ENCODE assay signal across 8 mouse cellular contexts in genomic region chr9:107553541-107554318, GRCm38 (mm10). TPM values are rescaled to one million over a fixed set of nuclear protein-coding genes. Genes with fewer than 3 reads are reported as not detected.
DNase-seq lines count a peak whose midpoint lies in the region; ATAC-seq and TF ChIP-seq lines count a peak whose summit lies in the region.

No protein-coding gene starts in this region.

- peak; percentile 39 for ATAC-seq in embryonic facial prominence, embryonic 14.5 days (ENCODE audit: low read depth)

- no peak for TF ChIP-seq POLR2A in CH12.LX (IDR thresholded peaks at IDR 0.05; ENCODE audit: low read depth, low read length)

- H3K36me3 ChIP-seq in CH12.LX (replicated peaks in 1 of 2; ENCODE audit: control insufficient read depth in 1 of 2, insufficient read depth in 1 of 2, low read length in 1 of 2) (peaks cover 21 to 40% of the 10 kb centered on the region in 2 experiments), macrophage (ENCODE audit: inconsistent target) (peaks cover 20% of the 10 kb centered on the region)
- H3K36me3 ChIP-seq in embryonic facial prominence, embryonic 14.5 days (ENCODE audit: control insufficient read depth, insufficient read depth, low read length): peaks cover 23% of the 10 kb centered on the region

- WGBS in embryonic facial prominence, embryonic 14.5 days: 5% methylated on average over 35 of the region's 37 CpGs
- WGBS in macrophage (ENCODE audit: missing documents): 7% methylated on average over 36 of the region's 37 CpGs

- TF ChIP-seq EP300 in CH12.LX (IDR thresholded peaks at IDR 0.05; ENCODE audit: low read length): no peak

- intact Hi-C loops in gastrocnemius, adult 2 months (cut with DNase I): no loop called here

- no peaks in the 10 kb centered on the region for H3K9me3 ChIP-seq in CH12.LX (replicated peaks; ENCODE audit: low read length)
- no peaks in the 10 kb centered on the region for H3K9me3 ChIP-seq in embryonic facial prominence, embryonic 14.5 days (ENCODE audit: control insufficient read depth, low read length)

- peak overlapping the region; percentile 62 for H3K9ac ChIP-seq in CH12.LX (ENCODE audit: insufficient read depth, low read depth)
- peak overlapping the region; percentile 65 for H3K9ac ChIP-seq in embryonic facial prominence, embryonic 14.5 days (ENCODE audit: low read depth, low read length)

- no peak for DNase-seq in gastrocnemius, adult 2 months
- no peak for DNase-seq in gastrocnemius, postnatal 25 days
- no peak for DNase-seq in CH12.LX (ENCODE audit: extremely low read depth)
- DNase-seq in embryonic facial prominence, embryonic 14.5 days (ENCODE audit: low spot score): no peak
- DNase-seq in induced T-regulatory cell, adult 2 months (ENCODE audit: low read depth): peak; percentile 65
- DNase-seq in thymus, postnatal 0 days (ENCODE audit: low spot score): peak; percentile 44
- no peak for DNase-seq in layer of hippocampus, adult 8-10 months (ENCODE audit: low spot score in 2 of 2)

- H3K4me3 ChIP-seq in gastrocnemius, adult 2 months: peak overlapping the region; percentile 89
- H3K4me3 ChIP-seq in CH12.LX (replicated peaks in 1 of 3; ENCODE audit: low read depth in 2 of 3, low read length in 2 of 3, poor library complexity in 1 of 3) (peak overlapping the region; percentile 68 to 81 (median 69)), macrophage (ENCODE audit: inconsistent target) (peak overlapping the region; percentile 63)
- peak overlapping the region; percentile 83 for H3K4me3 ChIP-seq in embryonic facial prominence, embryonic 14.5 days (ENCODE audit: low read depth, low read length)

- H3K79me2 ChIP-seq in CH12.LX (replicated peaks; ENCODE audit: control insufficient read depth, extremely low read depth, insufficient read depth, poor library complexity, severe bottlenecking): peaks cover 29% of the 10 kb centered on the region
- H3K79me2 ChIP-seq in macrophage (ENCODE audit: inconsistent target): peaks cover 49% of the 10 kb centered on the region

- in situ Hi-C loops in CH12.LX (cut with MboI; ENCODE audit: low pct_ligation_motif_present, low pct_unique_long_range_greater_than_20kb, low sequenced_read_pairs): no loop called here

- no peak for TF ChIP-seq RAD21 in CH12.LX (IDR thresholded peaks at IDR 0.05; ENCODE audit: low read depth, low read length)

- dilution Hi-C loops in CH12.LX (cut with MboI; ENCODE audit: extremely low pct_ligation_motif_present, extremely low pct_unique_long_range_greater_than_20kb, low sequenced_read_pairs): no loop called here

- peaks cover 10 to 30% of the 10 kb centered on the region in 2 experiments for H3K4me1 ChIP-seq in CH12.LX (ENCODE audit: control insufficient read depth in 1 of 2, insufficient read depth in 2 of 2)
- peaks cover 43% of the 10 kb centered on the region for H3K4me1 ChIP-seq in embryonic facial prominence, embryonic 14.5 days (ENCODE audit: control insufficient read depth, insufficient read depth, low read length)

- peak overlapping the region; percentile 77 for H3K4me2 ChIP-seq in CH12.LX (ENCODE audit: insufficient read depth, low read depth, poor library complexity, severe bottlenecking)
- H3K4me2 ChIP-seq in embryonic facial prominence, embryonic 14.5 days (ENCODE audit: low read depth, low read length): peak overlapping the region; percentile 90

- H3K27me3 ChIP-seq in CH12.LX (replicated peaks): no peaks in the 10 kb centered on the region
- no peaks in the 10 kb centered on the region for H3K27me3 ChIP-seq in embryonic facial prominence, embryonic 14.5 days (replicated peaks; ENCODE audit: control insufficient read depth, insufficient read depth, low read length)

- TF ChIP-seq CTCF in gastrocnemius, adult 2 months (IDR thresholded peaks at IDR 0.05): no peak
- no peak for TF ChIP-seq CTCF in CH12.LX (conservative IDR thresholded peaks at IDR 0.05 in 1 of 2, IDR thresholded peaks at IDR 0.05 in 1 of 2; ENCODE audit: low read depth in 2 of 2, low read length in 2 of 2)

- peak overlapping the region; percentile 99 for H3K27ac ChIP-seq in gastrocnemius, adult 2 months
- no peak overlapping the region for H3K27ac ChIP-seq in CH12.LX (ENCODE audit: insufficient read depth, low read depth)
- peak overlapping the region; percentile 66 for H3K27ac ChIP-seq in embryonic facial prominence, embryonic 14.5 days (replicated peaks; ENCODE audit: low read depth, low read length)
- H3K27ac ChIP-seq in macrophage: peak overlapping the region; percentile 62

RNA-seq across cellular contexts. Expression of gene Rassf1, which starts 2.4 kb away (rescaled TPM):
- total RNA-seq in gastrocnemius, adult 2 months (2021): 10 to 100 TPM; 14.0 to 14.3 TPM
- 10 to 100 TPM; 10.8 to 12.5 TPM for total RNA-seq in gastrocnemius, postnatal 25 days (2021)
- total RNA-seq in CH12.LX (2012; rRNA removed): 17.7 and 18.5 TPM in 2 replicates
- 15.3 and 15.9 TPM in 2 replicates for total RNA-seq in CH12.LX (2014; rRNA removed)
- polyA plus RNA-seq in CH12.LX (2012; ENCODE audit: insufficient read length, low read depth): 11.6 and 12.2 TPM in 2 replicates
- polyA plus RNA-seq in embryonic facial prominence, embryonic 14.5 days (2014; fragmentation: Nextera tagmentation; extraction: Ambion mirVana): 66.5 and 66.8 TPM in 2 replicates
- total RNA-seq in macrophage (2018; cell fraction: chromatin; rRNA removed): 100 to 1,000 TPM in 14 of 26 experiments, 10 to 100 TPM in 12; 42.8 to 220 (median 111) TPM
- total RNA-seq in macrophage (2018; cell fraction: cytosol; rRNA removed): 10 to 100 TPM; 14.7 to 38.5 (median 29.1) TPM
- total RNA-seq in macrophage (2018; cell fraction: nucleus; rRNA removed): 100 to 1,000 TPM in 10 of 26 experiments, 10 to 100 TPM in 16; 27.7 to 144 (median 77.6) TPM
- 23.0 to 34.3 TPM (median 33.0 TPM) in 3 replicates for polyA plus RNA-seq in macrophage (2018)
- polyA plus RNA-seq in thymus, postnatal 0 days (2015; fragmentation: Nextera tagmentation; extraction: Ambion mirVana): 52.1 and 56.2 TPM in 2 replicates
- total RNA-seq in layer of hippocampus, adult 8-10 months (2022): 10 to 100 TPM; 17.3 to 22.5 (median 19.0) TPM

RNA-seq across cellular contexts. Expression of gene Zmynd10, which starts 6.6 kb away (rescaled TPM):
- total RNA-seq in gastrocnemius, adult 2 months (2021): under 1 TPM in 1 of 2 experiments, not detected in 1; 0.53 TPM
- total RNA-seq in gastrocnemius, postnatal 25 days (2021): not detected
- total RNA-seq in CH12.LX (2012; rRNA removed) (0.34 TPM in 1 of 2 replicates, not detected in the other), CH12.LX (2014; rRNA removed) (not detected in 2 replicates)
- polyA plus RNA-seq in CH12.LX (2012; ENCODE audit: insufficient read length, low read depth) (0.63 TPM in 1 of 2 replicates, not detected in the other), macrophage (2018) (not detected in 3 replicates)
- 2.8 and 8.2 TPM in 2 replicates for polyA plus RNA-seq in embryonic facial prominence, embryonic 14.5 days (2014; fragmentation: Nextera tagmentation; extraction: Ambion mirVana)
- total RNA-seq in macrophage (2018; cell fraction: chromatin; rRNA removed): not detected
- not detected for total RNA-seq in macrophage (2018; cell fraction: cytosol; rRNA removed)
- not detected for total RNA-seq in macrophage (2018; cell fraction: nucleus; rRNA removed)
- polyA plus RNA-seq in thymus, postnatal 0 days (2015; fragmentation: Nextera tagmentation; extraction: Ambion mirVana): 0.89 and 1.5 TPM in 2 replicates
- total RNA-seq in layer of hippocampus, adult 8-10 months (2022): 1 to 10 TPM; 4.5 to 7.8 (median 6.3) TPM

RNA-seq across cellular contexts. Expression of gene Tusc2, which starts 9.3 kb away (rescaled TPM):
- total RNA-seq in gastrocnemius, adult 2 months (2021): 10 to 100 TPM; 35.6 to 35.7 TPM
- total RNA-seq in gastrocnemius, postnatal 25 days (2021): 10 to 100 TPM; 30.5 to 31.1 TPM
- total RNA-seq in CH12.LX (2012; rRNA removed) (23.0 and 31.5 TPM in 2 replicates), CH12.LX (2014; rRNA removed) (30.8 and 33.3 TPM in 2 replicates)
- polyA plus RNA-seq in CH12.LX (2012; ENCODE audit: insufficient read length, low read depth) (39.1 and 39.2 TPM in 2 replicates), macrophage (2018) (30.9 to 32.2 TPM (median 30.9 TPM) in 3 replicates)
- 43.1 and 45.2 TPM in 2 replicates for polyA plus RNA-seq in embryonic facial prominence, embryonic 14.5 days (2014; fragmentation: Nextera tagmentation; extraction: Ambion mirVana)
- total RNA-seq in macrophage (2018; cell fraction: chromatin; rRNA removed): 10 to 100 TPM in 7 of 26 experiments, 1 to 10 TPM in 19; 2.1 to 14.0 (median 6.9) TPM
- total RNA-seq in macrophage (2018; cell fraction: cytosol; rRNA removed): 10 to 100 TPM; 22.8 to 48.0 (median 37.4) TPM
- 10 to 100 TPM in 20 of 26 experiments, 1 to 10 TPM in 6; 7.4 to 28.0 (median 12.9) TPM for total RNA-seq in macrophage (2018; cell fraction: nucleus; rRNA removed)
- 56.7 and 57.8 TPM in 2 replicates for polyA plus RNA-seq in thymus, postnatal 0 days (2015; fragmentation: Nextera tagmentation; extraction: Ambion mirVana)
- total RNA-seq in layer of hippocampus, adult 8-10 months (2022): 10 to 100 TPM; 73.2 to 83.4 (median 76.0) TPM

RNA-seq across cellular contexts. Expression of gene Nprl2, which starts 11.7 kb away (rescaled TPM):
- total RNA-seq in gastrocnemius, adult 2 months (2021): 10 to 100 TPM in 1 of 2 experiments, 1 to 10 TPM in 1; 9.7 to 11.5 TPM
- total RNA-seq in gastrocnemius, postnatal 25 days (2021): 10 to 100 TPM in 1 of 2 experiments, 1 to 10 TPM in 1; 9.5 to 10.2 TPM
- total RNA-seq in CH12.LX (2012; rRNA removed) (28.0 and 31.4 TPM in 2 replicates), CH12.LX (2014; rRNA removed) (16.3 and 19.4 TPM in 2 replicates)
- polyA plus RNA-seq in CH12.LX (2012; ENCODE audit: insufficient read length, low read depth) (10.8 and 12.6 TPM in 2 replicates), macrophage (2018) (9.4 to 15.1 TPM (median 10.0 TPM) in 3 replicates)
- 35.0 and 35.4 TPM in 2 replicates for polyA plus RNA-seq in embryonic facial prominence, embryonic 14.5 days (2014; fragmentation: Nextera tagmentation; extraction: Ambion mirVana)
- total RNA-seq in macrophage (2018; cell fraction: chromatin; rRNA removed): 10 to 100 TPM in 14 of 26 experiments, 1 to 10 TPM in 12; 2.6 to 35.7 (median 11.3) TPM
- total RNA-seq in macrophage (2018; cell fraction: cytosol; rRNA removed): 10 to 100 TPM in 1 of 26 experiments, 1 to 10 TPM in 25; 4.5 to 10.6 (median 7.5) TPM
- 10 to 100 TPM in 8 of 26 experiments, 1 to 10 TPM in 18; 1.8 to 21.2 (median 8.1) TPM for total RNA-seq in macrophage (2018; cell fraction: nucleus; rRNA removed)
- polyA plus RNA-seq in thymus, postnatal 0 days (2015; fragmentation: Nextera tagmentation; extraction: Ambion mirVana): 47.2 and 48.4 TPM in 2 replicates
- total RNA-seq in layer of hippocampus, adult 8-10 months (2022): 10 to 100 TPM; 39.4 to 46.9 (median 44.5) TPM

RNA-seq across cellular contexts. Expression of gene Cyb561d2, which starts 11.7 kb away (rescaled TPM):
- 1 to 10 TPM; 3.1 TPM for total RNA-seq in gastrocnemius, adult 2 months (2021)
- total RNA-seq in gastrocnemius, postnatal 25 days (2021): 1 to 10 TPM; 2.0 TPM
- total RNA-seq in CH12.LX (2012; rRNA removed): 37.8 and 45.9 TPM in 2 replicates
- total RNA-seq in CH12.LX (2014; rRNA removed): 29.2 and 35.7 TPM in 2 replicates
- polyA plus RNA-seq in CH12.LX (2012; ENCODE audit: insufficient read length, low read depth): 23.6 and 23.8 TPM in 2 replicates
- polyA plus RNA-seq in embryonic facial prominence, embryonic 14.5 days (2014; fragmentation: Nextera tagmentation; extraction: Ambion mirVana): 24.7 and 27.0 TPM in 2 replicates
- 1 to 10 TPM in 17 of 26 experiments, under 1 TPM in 5, not detected in 4; 0.40 to 4.5 (median 1.5) TPM for total RNA-seq in macrophage (2018; cell fraction: chromatin; rRNA removed)
- total RNA-seq in macrophage (2018; cell fraction: cytosol; rRNA removed): 10 to 100 TPM; 10.2 to 18.0 (median 14.8) TPM
- total RNA-seq in macrophage (2018; cell fraction: nucleus; rRNA removed): 1 to 10 TPM; 2.7 to 9.8 (median 6.4) TPM
- polyA plus RNA-seq in macrophage (2018): 7.6 to 19.6 TPM (median 16.7 TPM) in 3 replicates
- polyA plus RNA-seq in thymus, postnatal 0 days (2015; fragmentation: Nextera tagmentation; extraction: Ambion mirVana): 48.5 and 49.8 TPM in 2 replicates
- total RNA-seq in layer of hippocampus, adult 8-10 months (2022): 10 to 100 TPM; 14.7 to 18.5 (median 16.5) TPM

Comparison
In these comparisons a context has a peak if more than half of its experiments do, and no peak if none do; other contexts are left out.
1. DNase-seq: peak in induced T-regulatory cell, adult 2 months (single experiment) and thymus, postnatal 0 days (single experiment); none in gastrocnemius, adult 2 months (single experiment), gastrocnemius, postnatal 25 days (single experiment), CH12.LX (single experiment), embryonic facial prominence, embryonic 14.5 days (single experiment) and layer of hippocampus, adult 8-10 months (0 of 2).
2. Peak in every context shown above with its lines, with median percentiles within 50 percentile points of each other: H3K4me3 ChIP-seq.